Mouse (Mus musculus) ES-E14 (cell line): ENCODE results near the gene Gdf10.

Experiments
- HCFC1 ChIP-seq: IDR thresholded peaks from 2 replicates; pipeline ENCODE4 v1.6.1; 2012; ENCODE audit warnings: low read length, inconsistent platforms, borderline replicate concordance; ENCODE audit not compliant: insufficient read depth
- ZNF384 ChIP-seq: IDR thresholded peaks from 2 replicates; pipeline ENCODE4 v1.6.1; 2012; ENCODE audit warnings: low read depth, low read length, inconsistent platforms

DNA sequence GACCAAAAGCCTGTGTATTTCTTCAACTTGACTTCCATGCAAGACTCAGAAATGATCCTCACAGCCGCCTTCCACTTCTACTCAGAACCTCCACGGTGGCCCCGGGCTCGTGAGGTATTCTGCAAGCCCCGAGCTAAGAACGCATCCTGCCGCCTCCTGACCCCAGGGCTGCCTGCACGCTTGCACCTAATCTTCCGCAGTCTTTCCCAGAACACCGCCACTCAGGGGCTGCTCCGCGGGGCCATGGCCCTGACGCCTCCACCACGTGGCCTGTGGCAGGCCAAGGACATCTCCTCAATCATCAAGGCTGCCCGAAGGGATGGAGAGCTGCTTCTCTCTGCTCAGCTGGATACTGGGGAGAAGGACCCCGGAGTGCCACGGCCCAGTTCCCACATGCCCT is 8.5 kb downstream of the Gdf10 start:
- TF ChIP-seq HCFC1 = no peak
- no peak for TF ChIP-seq ZNF384
